Mouse (Mus musculus) forebrain, embryonic 12.5 days (tissue): ENCODE measurements around the gene Olfr332. TPM values are rescaled to one million over a fixed set of nuclear protein-coding genes. Genes with fewer than 3 reads are reported as not detected.
"Not testable (repeated sequence)": the region's sequence is repeated elsewhere in the genome, so short reads cannot be mapped to it uniquely, and the experiment has no call there.

Experiments
- ATAC-seq: fragments of 200-750 bp; cut with Nextera tagmentation; 2 replicates; pipeline ENCODE4 v1.8.0; 2017; ENCODE audit warnings: moderate TSS enrichment; ENCODE audit not compliant: low FRiP score
- H3K27ac ChIP-seq: fragments of 300-500 bp; sonication (generic); 2 replicates; pipeline ENCODE4 v1.5.1; 2016; ENCODE audit warnings: mild to moderate bottlenecking
- H3K27me3 ChIP-seq: fragments of 300-500 bp; sonication (generic); 2 replicates; pipeline ENCODE4 v1.6.1; 2016; ENCODE audit warnings: mild to moderate bottlenecking
- H3K36me3 ChIP-seq: fragments of 300-500 bp; sonication (generic); replicated peaks from 2 replicates; pipeline ENCODE4 v1.6.1; 2016; ENCODE audit warnings: mild to moderate bottlenecking
- H3K4me1 ChIP-seq: fragments of 300-500 bp; sonication (generic); 2 replicates; pipeline ENCODE4 v1.6.1; 2016
- H3K4me2 ChIP-seq: fragments of 300-500 bp; sonication (generic); 2 replicates; pipeline ENCODE4 v1.6.1; 2016; ENCODE audit warnings: mild to moderate bottlenecking, moderate library complexity
- H3K4me3 ChIP-seq: fragments of 300-500 bp; sonication (generic); replicated peaks from 2 replicates; pipeline ENCODE4 v1.5.1; 2016; ENCODE audit warnings: mild to moderate bottlenecking
- H3K9ac ChIP-seq: fragments of 300-500 bp; sonication (generic); 2 replicates; pipeline ENCODE4 v1.6.1; 2016; ENCODE audit warnings: mild to moderate bottlenecking
- H3K9me3 ChIP-seq: fragments of 300-500 bp; sonication (generic); 2 replicates; pipeline ENCODE4 v1.6.1; 2016
- WGBS: fragments of 180-500 bp; shearing (Covaris S2); methylation state at CpG from one replicate; pipeline ENCODE4 v1.1.7; 2016; 5-methylcytosine and 5-hydroxymethylcytosine counted together
- polyA plus RNA-seq: library from polyadenylated mRNA; unstranded; fragments of >200 nt; fragmentation: Nextera tagmentation; extraction: Ambion mirVana; gene quantifications from 2 replicates; pipeline ENCODE4 v1.2.1, GENCODE M21; 2016

The Olfr332 gene
- not detected in 2 replicates for polyA plus RNA-seq

DNA sequence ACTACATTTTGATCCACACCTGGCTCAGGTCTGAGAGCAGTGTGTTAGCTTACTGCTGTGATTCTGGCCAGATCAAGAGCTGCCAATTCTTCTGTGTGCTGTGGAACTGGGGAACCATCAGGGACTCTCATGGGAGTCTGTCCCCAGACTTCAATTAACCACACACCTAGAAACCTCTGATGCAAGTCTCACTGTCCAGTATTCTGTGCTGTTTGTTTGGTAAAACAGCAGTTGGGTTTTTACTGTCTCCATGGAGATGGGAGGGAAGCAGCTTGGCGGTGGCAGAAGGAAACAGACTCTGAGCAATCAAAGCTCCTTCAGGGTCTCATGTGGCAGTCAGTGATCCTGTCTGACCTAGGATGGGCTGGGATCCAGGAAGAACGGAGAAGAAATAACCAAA is at the start of gene Olfr332:
Olfr332 (minus strand) TSS at position 101 of the 400 bp plus-strand sequence.
- 87% methylated on average over 2 of the region's 2 CpGs for WGBS
- no peak within 1 kb of the TSS for H3K4me3 ChIP-seq
- no peaks in the 10 kb centered on the region for H3K4me1 ChIP-seq
- H3K9ac ChIP-seq = no peak within 1 kb of the TSS
- no peaks in the 10 kb centered on the region for H3K27me3 ChIP-seq
- no peaks in the 10 kb centered on the region for H3K36me3 ChIP-seq
- ATAC-seq = no peak
- H3K4me2 ChIP-seq = no peak within 1 kb of the TSS
- H3K9me3 ChIP-seq = no peaks in the 10 kb centered on the region
- H3K27ac ChIP-seq = no peak within 1 kb of the TSS

DNA sequence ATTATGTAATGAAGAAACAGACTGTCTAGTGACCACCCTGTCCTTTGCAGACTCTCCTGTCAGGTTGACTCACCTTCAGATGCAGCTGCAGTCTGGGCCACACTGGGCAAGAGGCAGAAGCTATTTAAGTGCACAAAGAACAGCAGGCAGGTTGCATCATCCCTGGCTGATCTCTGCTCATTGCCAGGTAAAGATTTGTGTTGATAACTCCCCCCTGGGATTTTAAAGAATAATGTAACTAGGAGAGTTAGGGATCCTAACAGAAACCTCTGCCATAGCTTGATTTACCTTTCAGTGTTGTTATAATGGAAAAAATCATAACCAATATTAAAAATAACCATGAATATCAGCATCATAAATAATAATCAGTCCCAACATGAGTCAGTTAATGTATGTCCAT is 42.4 kb upstream of the Olfr332 start, which contains the start of gene Olfr330:
Olfr330 (minus strand) TSS at position 101 of the 400 bp plus-strand sequence.
- not testable (repeated sequence) for ATAC-seq, H3K4me2 ChIP-seq, H3K4me3 ChIP-seq, H3K9me3 ChIP-seq, H3K9ac ChIP-seq, H3K36me3 ChIP-seq, H3K4me1 ChIP-seq, H3K27ac ChIP-seq, H3K27me3 ChIP-seq

DNA sequence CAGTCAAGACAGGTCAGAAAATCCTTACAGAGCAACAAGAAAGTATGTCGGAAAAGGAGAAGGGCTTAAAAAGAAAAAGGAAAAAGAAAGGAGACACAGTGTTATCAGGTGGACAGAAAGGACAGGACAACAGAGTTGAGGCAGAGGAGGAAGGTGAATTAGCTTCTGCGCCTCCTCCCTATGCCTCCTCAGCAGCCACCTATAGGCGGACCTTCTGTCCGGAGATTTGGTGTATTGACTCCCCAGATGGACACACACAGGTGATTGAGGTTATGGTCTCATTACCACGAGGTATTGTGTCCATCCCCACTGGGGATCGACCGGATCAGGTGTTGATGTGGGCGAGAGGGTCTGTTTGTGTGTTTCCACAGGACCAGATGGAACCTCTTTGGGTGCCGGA is 27.4 kb upstream of the Olfr332 start:
- H3K4me2 ChIP-seq, H3K9me3 ChIP-seq, H3K27ac ChIP-seq, H3K4me3 ChIP-seq, ATAC-seq, H3K9ac ChIP-seq, H3K27me3 ChIP-seq, H3K4me1 ChIP-seq, H3K36me3 ChIP-seq: not testable (repeated sequence)
- 91% methylated on average over 7 of the region's 9 CpGs for WGBS

DNA sequence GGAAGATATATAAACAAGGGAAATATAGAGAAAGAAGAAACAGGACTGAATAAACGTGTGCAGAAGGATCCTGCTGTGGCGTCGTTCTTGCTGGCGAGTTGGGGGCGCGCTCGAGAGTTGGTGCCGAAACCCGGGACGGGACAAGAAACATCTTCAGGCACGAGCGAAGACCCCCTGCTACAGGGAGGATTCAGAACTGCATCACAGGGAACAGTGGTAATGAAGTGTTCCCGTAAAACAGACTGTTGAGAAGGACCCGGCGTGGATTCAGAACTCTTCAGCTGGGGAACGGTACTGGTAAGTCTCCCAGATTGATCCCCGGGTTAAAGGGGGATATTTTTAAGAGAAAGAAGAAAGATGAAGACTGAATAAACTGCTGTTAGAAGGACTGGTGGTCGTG is 26.6 kb upstream of the Olfr332 start:
- 94% methylated on average over 18 of the region's 18 CpGs for WGBS

DNA sequence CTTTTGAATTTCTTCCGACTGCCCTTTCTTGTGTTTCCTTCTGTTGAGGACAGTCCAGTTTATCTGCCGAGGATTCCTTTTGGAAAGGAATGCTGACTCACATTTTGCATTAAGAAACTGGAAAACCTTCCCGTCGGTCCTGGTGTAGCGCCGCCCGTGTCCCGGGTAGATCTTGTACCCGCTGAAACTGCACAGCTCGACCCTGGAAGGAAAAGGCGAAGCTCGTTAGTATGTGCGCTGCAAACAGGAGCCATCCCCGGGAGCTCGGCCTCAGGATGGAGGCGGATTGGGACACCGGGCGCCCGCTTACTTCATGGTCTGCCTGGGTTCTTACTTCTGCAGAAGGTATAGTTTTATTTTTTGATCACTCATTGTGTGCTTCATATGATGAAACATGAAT is 16.7 kb upstream of the Olfr332 start:
- not testable (repeated sequence) for H3K27ac ChIP-seq, H3K4me1 ChIP-seq, H3K36me3 ChIP-seq, ATAC-seq, H3K4me3 ChIP-seq, H3K9ac ChIP-seq, H3K9me3 ChIP-seq, H3K4me2 ChIP-seq, H3K27me3 ChIP-seq
- WGBS = 89% methylated on average over 19 of the region's 19 CpGs

More for the DNA sequence above, 26.6 kb upstream of the Olfr332 start:
- H3K4me1 ChIP-seq, H3K9me3 ChIP-seq, H3K4me2 ChIP-seq, H3K27ac ChIP-seq, ATAC-seq, H3K27me3 ChIP-seq, H3K9ac ChIP-seq, H3K36me3 ChIP-seq, H3K4me3 ChIP-seq: not testable (repeated sequence)

DNA sequence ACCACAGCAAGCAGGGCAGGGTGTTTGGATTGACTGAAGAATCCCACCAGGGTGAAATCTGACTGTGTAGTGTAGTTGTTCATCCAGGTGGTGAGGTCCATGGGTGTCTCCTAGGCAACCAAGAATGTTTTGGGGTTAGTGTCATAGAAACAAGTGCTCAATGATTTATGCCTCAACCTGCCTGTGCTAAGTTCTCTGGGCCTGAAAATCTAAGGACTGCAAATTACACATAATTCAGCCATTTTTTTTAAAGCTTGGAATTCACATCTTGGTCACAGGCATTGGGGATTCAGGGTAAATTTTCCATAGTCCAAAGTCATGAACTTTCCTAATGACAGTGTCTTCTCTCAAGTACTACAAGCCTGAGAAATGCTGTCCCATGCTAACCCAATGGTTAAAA is 10.1 kb upstream of the Olfr332 start, which contains the start of gene Olfr331:
Olfr331 (minus strand) TSS at position 101 of the 400 bp plus-strand sequence.
- H3K4me1 ChIP-seq, H3K36me3 ChIP-seq, H3K27ac ChIP-seq, H3K4me3 ChIP-seq, H3K27me3 ChIP-seq, H3K9ac ChIP-seq, H3K4me2 ChIP-seq, H3K9me3 ChIP-seq, ATAC-seq: not testable (repeated sequence)

DNA sequence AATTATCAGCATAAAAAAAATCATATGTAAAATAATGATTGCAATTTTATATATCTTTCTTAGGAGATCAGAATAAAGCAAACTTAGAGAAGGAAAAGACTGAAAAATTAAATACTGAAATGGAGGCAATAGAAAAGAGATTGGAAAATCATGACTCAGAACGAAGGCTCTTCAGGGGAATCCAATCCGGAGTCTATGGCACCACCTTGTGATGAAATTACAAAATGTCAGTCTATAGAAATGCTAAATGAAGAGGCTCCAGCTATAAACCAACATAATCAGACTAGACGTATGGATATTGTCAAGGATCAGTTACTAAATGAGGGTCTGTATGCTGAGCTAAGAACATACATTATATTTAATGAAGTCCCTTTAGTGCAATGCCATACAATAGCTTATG is 6.9 kb upstream of the Olfr332 start:
- no peak overlapping the region for H3K4me3 ChIP-seq
- no peak overlapping the region for H3K4me2 ChIP-seq
- 63% methylated on average over 3 of the region's 3 CpGs for WGBS
- H3K9ac ChIP-seq = no peak overlapping the region
- H3K27ac ChIP-seq = no peak overlapping the region
- H3K9me3 ChIP-seq = no peaks in the 10 kb centered on the region
- H3K27me3 ChIP-seq = no peaks in the 10 kb centered on the region
- no peak for ATAC-seq
- no peaks in the 10 kb centered on the region for H3K36me3 ChIP-seq
- no peaks in the 10 kb centered on the region for H3K4me1 ChIP-seq

DNA sequence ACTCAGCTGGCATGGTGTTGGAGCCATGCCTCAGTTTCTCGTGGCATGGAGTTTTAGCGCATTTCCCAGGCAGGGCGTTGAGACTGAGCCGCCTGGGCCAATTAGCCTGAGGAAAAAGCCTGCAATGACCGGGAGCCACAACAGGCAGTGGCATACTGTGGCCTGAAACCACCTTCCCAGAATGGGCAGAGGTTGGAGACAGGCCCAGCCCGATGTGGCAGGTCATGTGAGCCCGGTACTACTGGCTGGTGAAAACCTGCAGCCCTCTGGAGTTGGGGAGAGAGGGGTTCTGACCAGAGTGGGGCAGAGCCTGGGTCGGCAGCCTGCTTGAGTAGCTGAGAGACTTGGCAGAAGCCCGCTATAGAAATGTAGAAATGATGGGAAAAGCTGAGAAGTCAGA is 6.4 kb upstream of the Olfr332 start:
- ATAC-seq = no peak
- Histone ChIP-seq H3K4me2 (no peak overlapping the region), H3K27ac (no peak overlapping the region), H3K36me3 (no peaks in the 10 kb centered on the region), H3K9me3 (no peaks in the 10 kb centered on the region), H3K27me3 (no peaks in the 10 kb centered on the region), H3K4me3 (no peak overlapping the region), H3K4me1 (no peaks in the 10 kb centered on the region), H3K9ac (no peak overlapping the region)
- WGBS = 84% methylated on average over 9 of the region's 9 CpGs

DNA sequence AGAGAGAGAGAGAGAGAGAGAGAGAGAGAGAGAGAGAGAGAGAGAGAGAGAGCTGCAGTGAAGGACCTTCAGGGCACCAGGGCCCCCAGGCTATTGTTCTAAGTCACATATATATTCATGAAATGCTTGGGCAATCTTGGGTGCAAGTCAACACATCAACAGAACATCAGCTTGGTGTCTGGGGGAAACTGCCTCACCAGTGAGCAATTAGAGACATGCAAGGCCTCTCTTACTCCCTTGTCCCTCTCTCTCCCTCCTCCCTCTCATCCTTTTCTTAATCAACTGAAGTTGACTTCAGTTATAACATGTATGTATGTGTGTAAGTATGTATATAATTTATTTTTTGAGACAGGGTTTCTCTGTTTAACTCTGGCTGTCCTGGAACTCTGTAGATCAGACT is 30.2 kb downstream of the Olfr332 start, which contains the start of gene Olfr30:
Olfr30 (minus strand) TSS at position 101 of the 400 bp plus-strand sequence.
- H3K27ac ChIP-seq = no peak within 1 kb of the TSS
- ATAC-seq = no peak
- no peaks in the 10 kb centered on the region for H3K9me3 ChIP-seq
- H3K36me3 ChIP-seq = no peaks in the 10 kb centered on the region
- H3K4me1 ChIP-seq = no peaks in the 10 kb centered on the region
- no peak within 1 kb of the TSS for H3K4me2 ChIP-seq
- H3K9ac ChIP-seq = no peak within 1 kb of the TSS
- no peaks in the 10 kb centered on the region for H3K27me3 ChIP-seq
- H3K4me3 ChIP-seq = no peak within 1 kb of the TSS

DNA sequence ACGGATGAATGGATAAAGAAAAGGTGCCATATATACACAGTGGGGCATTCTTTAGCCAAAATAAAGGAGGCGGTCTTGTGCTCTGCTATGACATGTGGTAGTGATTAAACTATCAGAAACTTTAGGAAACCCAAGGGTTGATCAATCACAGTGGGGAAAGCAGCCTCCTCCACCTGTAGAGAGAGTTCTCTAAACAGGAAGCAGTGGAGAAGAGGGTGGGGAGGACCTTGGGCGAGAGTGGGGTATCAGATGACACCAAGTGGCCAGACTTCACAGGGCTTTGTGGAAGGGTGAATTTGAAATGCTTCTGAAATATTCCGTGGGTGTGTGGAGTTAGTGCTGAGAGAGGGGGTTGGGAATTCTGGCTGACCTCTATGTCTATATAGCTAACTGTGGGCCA is 38.8 kb downstream of the Olfr332 start:
- ATAC-seq = no peak
- no peak overlapping the region for H3K27ac ChIP-seq
- 63% methylated on average over 4 of the region's 4 CpGs for whole genome bisulfite sequencing

DNA sequence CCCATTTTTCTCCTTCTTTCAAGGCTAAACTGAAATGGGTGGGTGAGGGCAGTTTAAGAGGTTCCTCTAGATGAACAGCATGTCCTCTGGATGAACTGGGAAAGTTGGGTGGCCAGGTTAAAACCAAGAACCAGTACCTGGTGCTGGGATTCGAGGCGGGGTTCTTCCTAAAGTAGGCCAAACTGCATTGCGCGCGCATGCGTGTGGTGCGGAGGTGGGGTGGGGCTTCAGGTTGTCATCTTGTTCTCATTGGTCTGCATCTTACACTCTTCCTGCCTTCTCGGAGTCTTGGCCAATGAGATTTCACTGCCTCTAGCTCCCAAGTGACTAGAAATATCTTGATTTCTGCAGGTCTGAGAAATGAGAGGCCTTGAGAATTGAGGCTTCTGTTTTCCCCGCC is 39.6 kb downstream of the Olfr332 start, which contains the start of gene Lypd9:
Lypd9 (minus strand) TSS at position 165 of the 400 bp plus-strand sequence.
- Histone ChIP-seq H3K4me1 (no peaks in the 10 kb centered on the region), H3K27ac (no peak within 1 kb of the TSS), H3K9ac (no peak within 1 kb of the TSS), H3K4me2 (no peak within 1 kb of the TSS), H3K9me3 (no peaks in the 10 kb centered on the region), H3K36me3 (no peaks in the 10 kb centered on the region), H3K4me3 (no peak within 1 kb of the TSS), H3K27me3 (no peaks in the 10 kb centered on the region; the same call in 1 of the 2 replicates)
- 96% methylated on average over 9 of the region's 9 CpGs for WGBS
- ATAC-seq = no peak

More for the DNA sequence above, 38.8 kb downstream of the Olfr332 start:
- no peaks in the 10 kb centered on the region for H3K36me3 ChIP-seq
- H3K4me2 ChIP-seq = no peak overlapping the region
- no peaks in the 10 kb centered on the region for H3K9me3 ChIP-seq
- H3K4me1 ChIP-seq = no peaks in the 10 kb centered on the region
- no peak overlapping the region for H3K4me3 ChIP-seq
- H3K9ac ChIP-seq = no peak overlapping the region
- no peaks in the 10 kb centered on the region; the same call in 1 of the 2 replicates for H3K27me3 ChIP-seq
